Mouse (Mus musculus) heart, adult 2 months (tissue): Measurements from ENCODE around the gene Rab29. TPM values are rescaled to one million over a fixed set of nuclear protein-coding genes. Genes with fewer than 3 reads are reported as not detected.

Experiments used
- DNase-seq, 2 experiments: peaks; one replicate each; pipeline ENCODE4 v3.0.0; 2021
- H3K27ac ChIP-seq: fragments of 200-600 bp; 2 replicates; pipeline ENCODE4 v1.8.1; 2022
- H3K27me3 ChIP-seq: fragments of 200-500 bp; 2 replicates; pipeline ENCODE4 v1.6.1; 2012; ENCODE audit warnings: mild to moderate bottlenecking, low read length, inconsistent platforms, mixed read lengths; ENCODE audit not compliant: control insufficient read depth, insufficient read depth
- H3K36me3 ChIP-seq: fragments of 200-500 bp; 2 replicates; pipeline ENCODE4 v1.6.1; 2012; ENCODE audit warnings: low read length, inconsistent platforms; ENCODE audit not compliant: control insufficient read depth, insufficient read depth
- H3K4me1 ChIP-seq: fragments of 200-500 bp; 2 replicates; pipeline ENCODE4 v1.6.1; 2011; ENCODE audit warnings: low read length; ENCODE audit not compliant: control insufficient read depth, insufficient read depth
- H3K4me3 ChIP-seq: fragments of 200-600 bp; 2 replicates; pipeline ENCODE4 v1.8.1; 2022
- H3K79me2 ChIP-seq: fragments of 200-500 bp; replicated peaks from 2 replicates; pipeline ENCODE4 v1.6.1; 2012; ENCODE audit warnings: mild to moderate bottlenecking, inconsistent platforms, low read length, moderate library complexity, mixed read lengths; ENCODE audit not compliant: control insufficient read depth, insufficient read depth
- H3K9ac ChIP-seq: fragments of 200-500 bp; 2 replicates; pipeline ENCODE4 v1.6.1; 2012; ENCODE audit warnings: low read depth, mild to moderate bottlenecking, control low read depth, inconsistent platforms, low read length, mixed read lengths
- CTCF ChIP-seq: fragments of 200-600 bp; IDR thresholded peaks from 2 replicates; pipeline ENCODE4 v1.8.1; 2022; ENCODE audit warnings: antibody characterized with exemption, mild to moderate bottlenecking, moderate library complexity
- EP300 ChIP-seq: fragments of 200-500 bp; IDR thresholded peaks from 2 replicates; pipeline ENCODE4 v1.6.1; 2011; ENCODE audit warnings: low read depth, low read length, control low read depth; ENCODE audit not compliant: insufficient read depth
- POLR2A ChIP-seq: fragments of 200-500 bp; IDR thresholded peaks from 2 replicates; pipeline ENCODE4 v1.6.1; 2011; ENCODE audit warnings: mild to moderate bottlenecking, low read depth, low read length, control low read depth; ENCODE audit not compliant: insufficient read depth
- WGBS: fragments of 180-500 bp; shearing (Covaris S2); methylation state at CpG from one replicate; pipeline ENCODE4 v1.1.7; 2018; 5-methylcytosine and 5-hydroxymethylcytosine counted together
- intact Hi-C: fragments of 180-260 bp; cut with DNase I; formaldehyde crosslinking; loops from one replicate; pipeline ENCODE4 v1.15.1; 2025
- polyA plus RNA-seq: library from polyadenylated mRNA; depleted of rRNA; stranded (reverse); fragments of >200 nt; gene quantifications from 2 replicates; pipeline ENCODE4 v1.2.3, GENCODE M21; 2012
- total RNA-seq, 2 experiments: library from RNA; stranded (reverse); gene quantifications; 2 replicates each; pipeline ENCODE4 v1.2.3; 2021

Rab29 gene
- total and polyA plus RNA-seq, 3 experiments: 11.2 to 17.4 (median 11.8) TPM

DNA sequence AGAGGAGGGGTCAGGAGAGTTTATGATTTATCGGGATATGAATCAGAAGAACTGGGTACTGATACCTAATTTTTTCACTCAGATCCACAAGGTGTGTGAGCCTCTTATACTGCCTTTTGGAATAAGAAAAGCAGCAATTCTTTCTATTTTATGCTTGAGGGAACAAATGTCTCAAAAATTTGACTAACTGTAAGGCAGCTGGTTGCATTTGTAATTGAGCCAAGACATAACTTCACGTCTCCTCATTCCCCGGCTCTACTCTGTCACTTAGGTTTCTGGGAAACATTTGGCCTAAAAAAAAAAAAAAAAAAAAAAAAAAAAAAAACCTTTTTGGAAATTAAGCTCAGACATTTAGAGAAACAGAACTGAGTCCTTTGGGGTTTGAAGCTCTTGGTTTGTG is 19.6 kb downstream of the Rab29 start:
- Histone ChIP-seq H3K36me3 (no peaks in the 10 kb centered on the region), H3K9ac (no peak overlapping the region), H3K79me2 (no peaks in the 10 kb centered on the region), H3K4me1 (no peaks in the 10 kb centered on the region), H3K4me3 (no peak overlapping the region), H3K27ac (no peak overlapping the region), H3K27me3 (no peaks in the 10 kb centered on the region)
- TF ChIP-seq EP300: no peak
- no peak for TF ChIP-seq POLR2A
- no peak for TF ChIP-seq CTCF
- WGBS: 82% methylated on average over 3 of the region's 3 CpGs
- intact Hi-C loops: no loop called here
- no peak for DNase-seq

DNA sequence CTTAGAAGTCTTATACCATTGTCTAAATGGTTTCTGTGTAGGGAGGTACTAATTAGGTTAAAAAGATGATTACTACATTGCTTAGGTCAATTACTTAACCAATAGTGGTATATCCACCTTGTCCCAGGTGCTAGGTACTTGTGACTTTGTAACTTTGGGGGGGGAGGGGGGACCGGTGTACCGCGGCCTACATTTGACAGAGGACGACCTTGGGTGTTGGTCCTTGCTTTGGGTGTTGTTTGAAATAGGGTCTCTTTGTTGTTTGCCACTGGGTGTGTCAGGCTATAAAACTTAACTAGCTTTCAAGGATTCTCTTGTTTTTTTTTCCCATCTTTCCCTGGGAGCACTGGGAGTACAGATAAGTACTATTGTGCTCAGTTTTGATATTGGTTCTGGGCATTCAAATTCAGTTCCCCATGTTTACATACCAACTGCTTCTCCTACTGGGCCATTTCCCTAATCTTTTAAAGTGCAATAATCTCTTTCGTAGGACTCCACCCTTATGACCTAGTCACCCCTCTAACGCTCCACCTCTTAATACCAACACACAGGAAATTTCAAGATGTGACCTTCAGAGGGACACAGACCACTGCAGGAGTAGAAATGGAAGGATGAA is 23.1 kb downstream of the Rab29 start:
- H3K27ac ChIP-seq: no peak overlapping the region
- H3K9ac ChIP-seq: no peak overlapping the region
- 69% methylated on average over 6 of the region's 6 CpGs for WGBS
- DNase-seq: no peak
- H3K79me2 ChIP-seq: no peaks in the 10 kb centered on the region
- H3K27me3 ChIP-seq: no peaks in the 10 kb centered on the region
- intact Hi-C loops: no loop called here
- no peak for TF ChIP-seq POLR2A
- TF ChIP-seq EP300: no peak
- no peak for TF ChIP-seq CTCF
- H3K36me3 ChIP-seq: no peaks in the 10 kb centered on the region
- no peak overlapping the region for H3K4me3 ChIP-seq
- H3K4me1 ChIP-seq: no peaks in the 10 kb centered on the region

DNA sequence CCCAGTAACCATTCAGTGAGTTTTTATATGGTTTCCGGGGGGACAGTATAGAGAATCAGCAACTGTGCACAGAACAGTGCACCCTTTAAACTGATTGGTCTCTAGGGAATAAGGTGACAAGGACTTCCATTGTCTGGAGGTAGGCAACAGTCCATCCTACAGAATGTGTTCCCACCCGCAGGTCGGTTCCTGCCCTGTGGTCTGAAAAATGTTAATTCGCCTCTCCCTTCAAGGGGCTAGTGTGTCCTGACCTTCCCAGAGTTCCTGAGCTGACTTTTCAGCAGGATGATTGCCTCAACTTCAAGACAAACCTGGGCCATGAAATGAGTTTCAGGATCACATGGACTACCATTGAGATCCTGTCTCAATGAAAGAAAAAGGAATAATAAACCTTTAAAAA is 24.4 kb downstream of the Rab29 start:
- Histone ChIP-seq H3K27me3 (no peaks in the 10 kb centered on the region), H3K4me1 (no peaks in the 10 kb centered on the region), H3K27ac (no peak overlapping the region), H3K9ac (no peak overlapping the region), H3K4me3 (no peak overlapping the region), H3K79me2 (no peaks in the 10 kb centered on the region), H3K36me3 (no peaks in the 10 kb centered on the region)
- 83% methylated on average over 4 of the region's 4 CpGs for WGBS
- TF ChIP-seq EP300 (no peak), CTCF (no peak), POLR2A (no peak)
- no peak for DNase-seq
- intact Hi-C loops: no loop called here

DNA sequence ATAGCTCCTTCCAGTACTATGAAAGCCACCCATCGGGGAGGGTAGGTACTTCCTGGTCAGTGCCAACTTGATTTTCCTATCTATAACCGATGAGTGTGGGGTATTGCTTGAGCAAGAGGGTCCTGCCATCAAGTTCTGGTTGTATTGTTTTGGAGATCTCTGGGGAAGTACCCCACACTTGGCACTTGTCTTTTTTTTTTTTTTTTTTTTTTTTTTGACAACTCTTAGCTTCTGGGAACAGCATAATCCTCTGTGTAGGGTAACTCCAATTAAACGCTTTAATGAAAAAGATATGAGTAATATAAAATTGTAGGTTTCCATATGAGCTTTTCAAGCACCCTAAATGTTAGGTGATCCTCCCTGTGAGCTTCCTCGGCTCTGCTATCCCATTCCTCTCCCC is 35.7 kb downstream of the Rab29 start:
- no peak for DNase-seq
- TF ChIP-seq CTCF (no peak), POLR2A (no peak), EP300 (no peak)
- no peak overlapping the region for H3K4me3 ChIP-seq
- H3K4me1 ChIP-seq: no peaks in the 10 kb centered on the region
- no peaks in the 10 kb centered on the region for H3K36me3 ChIP-seq
- intact Hi-C loops: no loop called here
- H3K27ac ChIP-seq: no peak overlapping the region
- H3K9ac ChIP-seq: no peak overlapping the region
- H3K79me2 ChIP-seq: no peaks in the 10 kb centered on the region
- WGBS: 78% methylated on average over 4 of the region's 4 CpGs
- no peaks in the 10 kb centered on the region; the same call in 1 of the 2 replicates for H3K27me3 ChIP-seq

DNA sequence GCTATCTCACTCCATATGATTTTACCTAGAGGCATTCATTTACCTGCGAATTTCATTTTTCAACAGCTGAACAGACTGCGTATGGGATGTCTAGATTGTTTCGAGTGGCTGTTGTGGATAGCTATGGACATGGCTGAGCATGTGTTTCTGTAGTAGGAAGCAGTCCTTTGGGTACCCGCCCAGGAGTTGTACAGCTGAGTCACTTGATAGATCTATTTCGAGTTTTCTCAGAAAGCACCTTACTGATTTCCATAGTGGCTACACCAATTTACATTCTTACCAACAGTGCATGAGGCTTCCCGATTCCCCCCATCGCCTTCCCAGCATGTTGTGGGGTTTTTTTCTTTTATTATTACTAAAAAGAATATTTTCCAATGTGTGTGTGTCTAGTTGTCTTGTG is 36.2 kb downstream of the Rab29 start:
- Histone ChIP-seq H3K4me1 (no peaks in the 10 kb centered on the region), H3K27me3 (no peaks in the 10 kb centered on the region; the same call in 1 of the 2 replicates), H3K4me3 (no peak overlapping the region), H3K9ac (no peak overlapping the region), H3K79me2 (no peaks in the 10 kb centered on the region), H3K27ac (no peak overlapping the region), H3K36me3 (no peaks in the 10 kb centered on the region)
- WGBS: 78% methylated on average over 7 of the region's 7 CpGs
- TF ChIP-seq EP300 (no peak), POLR2A (no peak), CTCF (no peak)
- intact Hi-C loops: no loop called here
- DNase-seq: no peak

DNA sequence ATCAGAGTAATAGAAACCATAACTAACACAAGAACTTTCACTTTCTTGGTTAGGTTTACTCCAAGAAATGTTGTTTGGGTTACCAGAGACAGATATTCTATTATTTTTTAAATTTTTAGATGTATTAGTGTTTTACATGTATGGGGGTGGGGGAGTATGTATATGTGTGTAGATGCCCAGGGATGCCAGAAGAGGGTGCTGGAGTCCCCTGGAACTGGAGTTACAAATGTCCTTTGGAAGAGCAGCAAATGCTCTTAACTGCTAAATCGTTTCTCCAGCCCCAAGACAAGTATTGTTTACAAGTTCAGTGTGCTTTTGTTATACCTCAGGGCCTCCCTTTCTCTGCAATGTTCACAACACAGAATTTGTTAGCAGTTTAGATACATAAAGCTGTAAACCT is 38.5 kb downstream of the Rab29 start:
- DNase-seq: no peak
- Histone ChIP-seq H3K9ac (no peak overlapping the region), H3K36me3 (no peaks in the 10 kb centered on the region), H3K27me3 (no peaks in the 10 kb centered on the region; the same call in 1 of the 2 replicates), H3K4me1 (no peaks in the 10 kb centered on the region), H3K27ac (no peak overlapping the region), H3K4me3 (no peak overlapping the region), H3K79me2 (no peaks in the 10 kb centered on the region)
- 10% methylated on average over 1 of the region's 1 CpGs for WGBS
- no peak for TF ChIP-seq EP300
- peak; percentile 59 for TF ChIP-seq CTCF
- TF ChIP-seq POLR2A: no peak
- intact Hi-C loops: loop anchor here (5.0 kb wide), 1 partner anchor 78 kb away; the partner anchor contains the start of gene Slc41a1
